Mouse (Mus musculus) spleen, adult 12 weeks (tissue): ENCODE measurements at regions not wholly inside any gene's neighbourhood (a gene's known extent, or its start where the extent isn't known, plus 50 kb on each side); places are given as distances from the start of the nearest gene placed in this dataset.
A peak's percentile ranks its signal among the peaks of the same experiment; 100 is the strongest.

Experiments used
- DNase-seq: peaks from one replicate; pipeline ENCODE4 v3.0.0; 2022; ENCODE audit warnings: low spot score

DNA sequence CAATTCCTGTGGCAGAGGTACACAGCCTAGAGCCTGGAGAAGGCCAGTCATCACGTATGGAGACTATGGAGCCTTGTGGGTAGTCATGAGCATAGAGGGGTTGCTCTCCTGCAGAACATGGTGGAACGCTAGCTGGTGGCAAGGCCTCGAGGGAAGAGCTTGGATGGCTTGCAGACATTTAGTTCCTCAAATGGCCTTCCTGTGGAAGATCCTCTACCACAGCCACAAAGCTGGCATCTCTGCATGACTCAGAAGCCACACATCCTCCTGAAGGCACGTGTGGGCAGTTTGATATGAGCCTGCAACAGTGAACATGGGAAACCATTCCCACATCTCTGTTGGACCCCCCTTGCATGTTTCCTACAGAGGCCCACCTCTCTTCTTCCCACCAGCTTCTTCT, 547.9 kb upstream of the Lrrc6 start:
- no peak for DNase-seq

DNA sequence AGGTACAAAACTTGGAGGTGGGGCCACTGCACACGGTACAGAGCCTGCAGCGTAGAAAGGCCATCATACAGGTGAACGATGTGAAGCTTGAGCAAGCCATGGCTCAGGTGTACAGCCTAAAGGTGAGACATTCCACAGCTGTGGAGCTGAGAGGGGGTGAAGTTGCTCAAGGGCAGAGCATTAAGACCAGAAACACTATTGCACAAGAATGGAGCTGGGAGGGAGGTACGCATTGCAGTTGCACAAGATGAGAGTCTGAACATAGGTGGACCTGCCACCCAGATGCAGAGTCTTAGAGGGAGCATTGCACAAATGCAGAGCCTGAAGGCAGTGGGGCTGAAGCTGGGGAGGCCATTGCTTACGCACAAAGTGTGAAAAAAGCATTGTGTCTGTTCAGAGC, 547.4 kb upstream of the Lrrc6 start:
- no peak for DNase-seq

DNA sequence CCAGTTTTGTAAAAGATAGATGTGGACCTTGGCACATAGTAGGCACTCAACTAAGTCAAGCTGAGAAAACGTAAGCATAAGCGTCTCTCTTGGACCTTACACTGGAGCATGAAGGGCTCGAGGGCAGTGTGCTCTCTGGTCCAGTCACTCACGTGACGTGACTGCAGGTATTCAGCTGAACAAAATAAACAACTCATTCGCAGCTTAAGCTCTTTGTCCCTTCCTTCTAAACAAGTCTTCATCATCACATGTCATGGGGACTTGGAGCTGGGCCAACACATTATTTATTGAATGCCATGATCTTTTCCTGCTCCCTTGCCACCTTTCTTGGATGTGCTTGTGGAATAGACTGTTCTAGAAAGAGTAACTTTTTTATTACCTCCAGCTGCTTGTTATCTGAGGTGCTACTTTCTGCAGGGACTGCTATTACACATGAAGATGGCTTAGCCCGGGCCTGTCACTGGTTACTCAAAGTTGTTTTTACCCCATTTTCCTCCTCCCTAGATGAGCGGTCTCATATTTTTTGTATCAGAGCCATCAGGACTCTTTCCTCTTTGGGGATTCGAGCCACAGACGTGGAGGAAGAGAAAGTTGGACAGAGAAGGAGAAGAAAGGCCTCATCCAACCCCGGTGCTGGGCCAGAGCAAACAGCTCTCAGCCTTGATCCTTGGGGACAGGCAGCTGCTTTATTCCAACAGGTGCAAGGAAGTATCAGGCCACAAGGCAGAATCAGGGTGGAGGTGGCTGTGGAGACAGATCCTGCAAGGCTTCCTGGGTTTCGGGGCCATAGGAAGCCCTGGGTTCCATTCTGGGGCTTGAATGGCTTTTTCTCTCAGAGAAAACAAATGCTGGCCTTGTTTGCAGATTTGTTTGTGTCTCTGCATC, 545.5 kb upstream of the Lrrc6 start:
- DNase-seq: no peak

DNA sequence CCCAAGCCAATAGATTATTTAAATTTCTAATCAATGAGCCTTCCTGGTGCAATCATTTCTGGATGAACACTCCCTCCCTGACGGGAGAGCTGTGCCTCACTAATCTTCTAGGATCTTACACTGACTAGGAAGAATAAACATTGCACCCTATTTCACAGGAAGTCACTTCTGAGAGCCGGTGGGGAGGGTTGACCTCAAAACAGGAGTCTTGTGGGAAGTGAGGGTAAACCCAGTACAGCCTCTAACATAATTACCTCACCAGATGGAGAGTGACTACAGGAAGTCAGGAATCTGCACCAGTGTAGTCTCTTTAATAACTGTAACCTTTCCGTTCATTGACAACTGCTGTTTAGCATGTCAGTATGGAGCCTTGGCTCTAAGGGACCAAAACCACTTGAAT, 544.6 kb upstream of the Lrrc6 start:
- DNase-seq: no peak

DNA sequence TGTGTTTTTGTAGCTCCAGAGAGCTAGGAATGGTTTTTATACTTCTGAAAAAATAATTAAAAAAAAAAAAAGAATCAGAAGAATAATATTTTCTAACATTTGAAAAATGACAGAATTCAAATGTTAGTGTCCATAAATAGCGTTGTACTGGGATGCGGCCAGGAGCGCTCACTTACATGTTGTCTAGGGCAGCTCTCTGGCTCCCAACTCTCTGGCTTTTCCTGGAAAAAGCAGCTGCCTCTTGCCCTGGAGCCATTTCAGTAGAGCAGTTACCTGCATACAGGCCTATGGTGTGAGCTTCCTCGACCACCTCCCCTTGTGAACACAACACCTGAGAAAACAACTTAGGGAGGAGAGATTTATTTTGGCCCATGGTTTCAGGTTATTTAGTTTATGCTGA, 544.1 kb upstream of the Lrrc6 start:
- DNase-seq: no peak

DNA sequence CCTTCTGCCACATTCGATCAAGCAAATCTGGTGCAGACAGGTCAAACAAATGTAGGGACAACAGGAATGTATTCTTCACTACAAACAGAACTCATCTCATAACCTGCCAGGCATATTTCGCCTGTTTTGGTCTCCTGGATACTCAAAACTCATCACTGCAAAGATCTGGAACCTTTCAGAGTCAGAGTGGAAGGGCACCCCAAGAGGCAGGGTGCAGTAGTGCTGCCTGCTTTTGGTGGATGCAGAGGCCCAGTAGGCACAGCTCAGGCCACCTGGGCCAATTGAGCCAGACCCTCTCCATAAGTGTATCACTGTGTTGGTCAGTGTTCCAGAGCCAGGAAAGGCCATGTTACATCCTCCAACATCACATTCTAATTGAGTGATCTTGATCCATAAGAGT, 541.4 kb upstream of the Lrrc6 start:
- no peak for DNase-seq

DNA sequence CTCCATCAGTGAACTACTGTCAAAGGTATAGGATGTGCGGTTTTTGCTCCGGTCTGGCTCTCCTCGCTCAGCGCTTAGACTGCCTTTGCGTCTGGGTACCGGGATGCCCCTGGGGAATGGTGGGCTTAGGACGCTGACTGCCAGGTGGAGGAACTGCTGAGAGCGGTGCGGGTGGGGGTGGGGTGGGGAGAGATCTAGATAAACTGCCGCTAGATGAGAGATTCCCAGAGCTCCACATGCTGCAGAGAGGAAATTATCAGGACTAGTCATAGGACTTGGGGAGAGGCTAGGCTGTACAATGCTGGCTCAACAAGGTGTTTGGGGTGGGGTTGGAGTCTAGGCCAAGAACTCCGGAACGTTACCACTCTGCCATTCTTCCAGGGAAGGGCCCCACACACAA, 539.5 kb upstream of the Lrrc6 start:
- DNase-seq: no peak

DNA sequence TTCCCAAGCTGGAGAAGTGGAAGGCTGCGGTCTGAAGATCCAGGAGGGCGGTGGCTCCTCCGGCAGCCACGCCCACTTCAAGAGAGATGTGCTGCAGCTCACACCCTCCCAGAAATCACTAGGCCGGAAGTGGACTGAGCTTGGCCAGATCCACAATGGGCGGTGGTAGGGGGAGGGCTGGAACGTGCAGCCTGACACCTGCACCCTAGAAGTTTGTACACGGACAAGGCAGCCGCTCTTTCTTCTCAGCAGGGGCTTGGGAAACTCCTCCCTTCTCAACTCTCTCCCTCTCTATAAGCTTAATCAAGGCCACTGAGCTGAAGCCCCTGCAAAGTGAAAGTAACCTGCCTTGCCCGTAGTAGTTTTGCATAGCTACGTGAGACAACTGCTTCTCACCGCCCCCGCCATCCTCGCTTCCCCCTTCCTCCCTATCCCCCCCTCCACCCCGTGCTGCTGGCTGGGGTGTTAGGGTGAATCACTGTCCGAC, 538.8 kb upstream of the Lrrc6 start:
- peak; percentile 35 for DNase-seq

DNA sequence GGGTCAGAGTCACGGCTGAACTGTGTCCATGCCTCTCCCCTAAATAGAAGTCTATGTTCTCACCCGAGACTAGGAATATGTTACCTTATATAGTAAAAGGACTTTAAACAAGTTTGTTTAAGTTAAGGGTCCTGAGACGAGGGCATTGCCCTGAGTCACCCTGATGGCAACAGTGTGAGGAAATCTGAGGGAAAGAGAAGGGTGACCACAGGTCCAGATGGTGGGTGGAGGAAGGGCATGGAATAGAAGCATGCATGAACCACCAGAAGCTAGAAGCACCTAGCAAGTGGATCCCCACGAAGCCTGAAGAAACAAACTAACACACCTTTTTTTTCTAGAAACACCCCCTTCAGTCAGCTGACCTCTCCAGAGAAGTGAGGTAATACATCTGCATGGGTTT, 536.9 kb upstream of the Lrrc6 start:
- DNase-seq: no peak

DNA sequence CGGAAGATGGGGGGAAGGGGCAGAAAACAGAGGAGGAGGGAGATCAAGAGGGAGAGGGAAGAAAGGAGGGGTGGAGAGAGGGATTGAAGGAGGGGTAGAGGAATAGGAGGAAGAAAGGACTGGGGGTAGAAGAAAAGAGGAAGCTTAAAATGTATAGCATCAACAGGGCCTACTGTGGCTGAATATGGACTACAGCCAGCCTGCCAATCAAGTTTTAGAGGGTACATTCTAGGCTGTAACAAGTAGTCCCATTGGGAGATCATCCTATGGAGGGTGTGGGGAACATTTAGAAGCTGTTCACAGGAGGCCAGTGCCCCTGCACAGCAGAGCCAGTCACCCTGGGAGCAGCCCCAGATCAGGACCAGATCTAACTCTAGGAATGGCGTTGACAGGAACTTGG, 535.6 kb upstream of the Lrrc6 start:
- no peak for DNase-seq

DNA sequence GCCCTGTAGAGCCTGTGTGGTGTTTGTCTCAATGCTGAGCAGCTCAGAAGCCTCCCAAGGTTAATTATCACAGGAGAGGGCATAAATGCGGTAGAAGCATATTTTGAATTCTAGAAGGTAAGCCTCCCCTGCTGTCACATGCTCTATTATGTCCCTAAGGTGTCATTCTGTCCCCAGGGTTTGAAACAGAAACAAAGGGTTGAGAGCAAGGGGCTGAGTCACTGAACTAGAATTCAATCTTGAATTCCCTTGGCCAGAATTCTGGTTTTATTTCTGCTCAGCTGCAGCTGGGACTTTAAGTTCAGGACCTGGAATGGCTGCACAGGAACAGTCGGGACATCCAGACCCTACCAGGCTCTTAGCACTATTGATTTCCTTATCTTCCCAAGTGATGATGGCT, 533.2 kb upstream of the Lrrc6 start:
- no peak for DNase-seq

DNA sequence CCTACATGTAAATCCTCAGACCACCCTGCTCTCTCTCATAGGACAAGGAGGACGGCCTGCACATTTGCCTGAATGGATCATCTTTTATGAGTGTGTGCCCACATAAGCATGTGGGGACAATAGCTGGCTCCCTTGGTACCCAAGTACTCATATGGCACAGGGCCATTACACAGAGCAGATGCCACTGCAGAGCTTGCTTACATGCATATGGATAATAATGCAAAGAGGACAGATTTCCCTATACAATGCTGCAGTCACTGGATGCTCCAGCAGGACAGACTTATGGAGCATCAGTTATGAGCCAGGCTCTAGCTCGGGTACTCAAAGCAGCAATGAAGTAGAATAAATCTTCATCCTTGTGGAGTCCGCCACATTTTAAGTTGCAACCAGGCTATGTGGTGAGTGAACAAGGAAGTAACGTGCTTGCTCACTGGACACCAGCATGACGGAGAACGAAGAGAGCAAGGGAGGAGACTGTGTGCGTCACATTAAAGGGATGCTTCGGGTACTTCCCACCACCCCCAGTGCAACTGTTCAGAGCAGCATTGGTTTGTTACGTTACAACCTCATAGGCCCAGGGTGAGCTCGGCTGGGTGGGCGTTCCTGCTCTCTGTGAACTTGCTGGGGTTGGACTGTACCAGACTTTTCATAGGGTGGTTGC, 531.3 kb upstream of the Lrrc6 start:
- DNase-seq: no peak

DNA sequence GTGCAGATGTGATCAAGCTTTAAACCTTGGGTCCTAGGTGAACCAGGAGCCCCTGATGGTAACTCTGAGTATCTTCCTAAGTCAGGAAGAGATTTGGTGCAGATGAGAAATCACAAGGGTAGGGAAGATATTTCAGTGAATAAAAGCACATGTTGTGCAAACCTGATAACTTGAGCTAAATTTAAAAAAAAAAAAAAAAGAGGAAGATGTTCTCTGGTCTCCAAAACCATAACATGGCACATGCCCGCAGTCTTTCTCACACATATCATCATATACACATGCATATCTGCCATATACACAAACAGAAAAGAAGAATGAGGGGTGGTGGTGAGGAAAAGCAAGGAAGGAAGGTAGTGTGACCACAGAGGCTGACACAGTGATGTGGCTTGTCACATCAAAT, 530.3 kb upstream of the Lrrc6 start:
- no peak for DNase-seq

DNA sequence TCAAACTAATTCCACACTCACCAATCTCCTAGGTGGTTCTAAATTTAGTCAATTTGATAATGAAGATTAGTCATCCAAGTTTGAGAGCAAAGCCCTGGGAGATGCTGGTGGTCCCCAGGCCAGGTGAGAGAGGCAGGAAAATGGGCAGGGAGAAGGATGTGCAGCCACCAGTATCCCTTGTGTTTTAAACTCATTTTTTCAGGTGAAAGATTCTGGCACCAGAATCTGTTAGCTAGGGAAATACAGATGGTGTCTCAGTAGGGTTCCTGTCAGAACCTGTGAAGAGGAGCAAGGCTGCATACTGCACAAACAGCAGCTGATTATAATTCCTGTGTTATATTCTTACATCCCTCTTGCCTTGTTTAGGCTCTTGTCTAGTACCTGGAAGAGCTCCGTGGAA, 527.5 kb upstream of the Lrrc6 start:
- no peak for DNase-seq

DNA sequence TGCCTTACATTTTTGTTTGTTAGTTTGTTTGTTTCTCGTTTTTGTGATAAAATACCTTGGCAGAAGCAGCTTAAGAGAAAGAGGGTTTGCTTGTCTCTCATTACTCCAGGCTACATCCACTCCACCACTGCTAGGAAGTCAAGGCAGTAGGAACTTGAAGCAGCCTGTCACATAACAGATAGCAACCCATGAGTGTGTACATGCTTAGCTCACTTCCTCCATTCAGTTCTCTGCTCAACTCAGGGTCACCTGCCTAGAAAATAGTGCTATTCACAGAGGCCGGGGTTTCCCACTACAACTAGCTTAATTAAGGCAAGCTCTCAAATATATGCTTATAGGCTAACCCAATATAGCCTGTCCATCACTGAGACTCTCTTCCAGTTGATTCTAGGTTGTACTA, 527.0 kb upstream of the Lrrc6 start:
- no peak for DNase-seq

DNA sequence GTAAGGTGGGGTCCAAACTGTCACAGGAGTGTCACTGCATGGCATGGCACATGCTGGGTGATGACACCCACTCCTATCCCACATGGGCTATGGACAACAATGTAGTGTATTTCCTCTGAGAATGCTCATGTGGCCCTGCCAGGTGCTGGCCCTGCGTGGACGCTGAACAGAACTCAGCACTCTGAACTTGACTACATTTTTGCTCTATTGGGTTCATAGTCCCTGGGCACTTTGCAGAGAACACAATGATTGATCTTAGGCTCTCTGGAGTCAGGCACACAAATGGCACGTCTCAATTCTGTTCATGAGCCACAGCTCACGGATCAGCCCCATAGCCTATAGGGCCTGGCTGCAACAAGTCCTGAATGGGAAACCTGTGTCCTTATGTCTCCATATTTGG, 525.0 kb upstream of the Lrrc6 start:
- DNase-seq: no peak

DNA sequence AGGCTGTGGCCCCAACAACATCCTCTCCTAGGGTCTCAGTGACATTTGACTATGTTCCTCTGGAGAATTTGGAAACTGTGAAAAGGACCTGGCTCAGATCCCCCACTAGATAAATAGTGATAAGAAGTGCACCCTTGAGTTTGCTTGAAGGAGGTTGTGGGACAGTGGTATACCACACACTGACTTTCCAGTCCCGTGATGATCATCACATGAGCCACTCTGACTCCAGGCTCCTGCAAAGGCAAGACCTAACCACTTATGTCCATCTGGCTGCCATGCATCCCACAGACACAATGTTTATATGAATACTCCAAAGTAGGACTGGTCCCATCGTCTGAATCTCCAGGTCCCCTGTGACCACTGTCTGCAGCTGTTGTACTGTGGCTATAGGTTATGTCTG, 523.7 kb upstream of the Lrrc6 start:
- DNase-seq: no peak

DNA sequence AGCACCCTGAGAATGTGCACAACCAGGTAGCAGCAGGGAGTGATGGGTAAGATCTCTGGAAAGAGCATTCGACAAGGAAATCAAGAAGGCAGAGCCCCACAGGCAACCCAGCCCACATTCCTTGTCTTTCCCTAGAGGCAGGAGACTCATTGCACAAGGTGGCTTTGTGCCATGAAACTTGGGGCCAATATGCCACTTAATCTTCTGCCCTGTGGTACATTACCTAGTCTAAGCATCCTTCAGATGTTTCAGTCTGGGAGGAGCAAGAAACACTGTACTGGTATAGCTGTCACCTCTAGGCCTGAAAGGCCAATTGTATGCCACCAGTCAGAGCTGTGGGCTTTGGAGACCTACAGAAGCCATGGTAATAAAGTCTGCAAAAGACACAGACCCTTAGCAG, 522.4 kb upstream of the Lrrc6 start:
- no peak for DNase-seq

DNA sequence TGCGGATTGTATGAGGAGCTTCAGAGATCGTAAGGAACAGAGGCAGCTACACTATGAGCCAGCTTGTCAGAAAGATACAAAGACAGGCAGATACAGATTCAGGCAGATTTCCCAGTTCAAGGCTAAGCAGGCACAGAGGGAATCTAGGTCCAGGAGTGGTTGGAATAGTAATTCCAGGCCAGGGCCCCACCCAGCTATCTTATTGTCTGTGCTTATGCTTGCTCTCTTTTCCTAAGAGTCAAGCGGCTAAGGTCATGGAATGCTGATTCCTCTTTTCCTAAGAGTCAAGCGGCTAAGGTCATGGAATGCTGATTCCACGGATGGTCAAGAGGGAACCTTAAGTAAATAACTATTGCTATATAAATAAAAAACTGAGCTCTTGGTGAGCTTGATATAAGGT, 520.7 kb upstream of the Lrrc6 start:
- no peak for DNase-seq

DNA sequence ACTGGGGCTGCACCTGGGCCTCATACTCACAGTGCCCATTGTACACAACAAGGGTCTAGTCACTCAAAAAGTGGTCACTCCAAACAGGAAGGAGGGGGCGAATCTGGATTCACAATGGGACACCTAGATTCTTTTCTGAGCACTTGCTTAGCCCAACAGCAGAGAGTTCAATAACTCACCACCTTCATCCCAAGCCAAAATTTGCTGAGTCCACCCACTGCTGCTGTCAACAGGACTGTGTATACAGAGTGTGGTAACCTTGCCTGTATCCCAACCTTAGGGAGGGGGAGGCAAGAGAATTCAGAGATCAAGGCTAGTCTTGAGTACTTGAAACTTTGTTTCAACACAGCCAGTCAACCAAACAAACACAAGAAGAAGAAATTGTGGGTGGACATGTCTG, 519.2 kb upstream of the Lrrc6 start:
- DNase-seq: no peak

DNA sequence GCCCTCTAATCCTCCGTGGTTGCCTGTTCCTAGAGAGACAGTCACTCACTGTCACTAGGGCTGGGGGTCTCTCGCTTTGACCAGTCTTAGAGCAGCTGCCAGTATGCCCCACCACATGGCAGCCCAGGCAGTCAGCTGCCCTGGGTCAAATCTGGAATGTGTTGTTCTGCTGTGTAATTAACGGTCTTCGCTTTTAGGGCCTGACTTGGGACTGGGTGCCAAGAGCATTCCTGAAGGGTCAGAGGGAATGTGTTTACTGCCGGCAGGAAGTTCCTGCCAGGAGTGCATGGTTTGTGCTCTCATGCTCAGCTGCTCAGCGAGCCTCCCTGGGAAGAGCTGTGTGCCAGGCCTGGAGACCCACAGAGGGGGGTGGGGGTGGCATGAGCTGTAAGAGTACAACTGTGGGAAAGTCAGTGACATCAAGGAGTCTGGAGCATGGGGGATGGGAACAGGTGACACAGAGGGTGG, 518.5 kb upstream of the Lrrc6 start:
- no peak for DNase-seq
